ENCODE assay signal across 10 mouse cellular contexts in genomic region chr1:167340910-167341528, GRCm38 (mm10). TPM values are rescaled to one million over a fixed set of nuclear protein-coding genes. Genes with fewer than 3 reads are reported as not detected.
A peak's percentile ranks its signal among the peaks of the same experiment; 100 is the strongest.
DNase-seq lines count a peak whose midpoint lies in the region; ATAC-seq lines count a peak whose summit lies in the region.
"Had no signal": no experiment of that assay in that cellular context is flagged by ENCODE, and none has a peak within 500 bp of the region (broad histone marks: within the 10 kb centered on the region; RNA-seq: fewer than 3 reads in every experiment).

No protein-coding gene starts in this region.

- H3K27me3 ChIP-seq in embryonic facial prominence, embryonic 12.5 days = peaks cover 7% of the 10 kb centered on the region
- peaks cover 44% of the 10 kb centered on the region for H3K27me3 ChIP-seq in embryonic facial prominence, embryonic 10.5 days (replicated peaks; ENCODE audit: low read depth, poor library complexity, severe bottlenecking)
- peaks cover 21% of the 10 kb centered on the region for H3K27me3 ChIP-seq in limb, embryonic 12.5 days
- H3K27me3 ChIP-seq in limb, embryonic 10.5 days (ENCODE audit: low read depth, poor library complexity, severe bottlenecking) = peaks cover 34% of the 10 kb centered on the region
- H3K27me3 ChIP-seq in hindbrain, embryonic 16.5 days (replicated peaks; ENCODE audit: control insufficient read depth, insufficient read depth, low read length) = 0 out of 2 replicates have a peak, but pooled peaks cover 2% of the 10 kb centered on the region
- peaks cover 8% of the 10 kb centered on the region for H3K27me3 ChIP-seq in midbrain, embryonic 13.5 days

- no peak overlapping the region for H3K9ac ChIP-seq in embryonic facial prominence, embryonic 12.5 days
- H3K9ac ChIP-seq in limb, embryonic 12.5 days (replicated peaks) = no peak overlapping the region
- no peak overlapping the region for H3K9ac ChIP-seq in hindbrain, embryonic 16.5 days (ENCODE audit: low read depth, low read length)
- H3K9ac ChIP-seq in midbrain, embryonic 13.5 days (replicated peaks) = no peak overlapping the region

- 85% methylated on average over 3 of the region's 3 CpGs for WGBS in embryonic facial prominence, embryonic 12.5 days
- 90% methylated on average over 3 of the region's 3 CpGs for WGBS in embryonic facial prominence, embryonic 10.5 days
- 94% methylated on average over 3 of the region's 3 CpGs for WGBS in limb, embryonic 12.5 days
- WGBS in limb, embryonic 10.5 days = 89% methylated on average over 3 of the region's 3 CpGs
- WGBS in hindbrain, embryonic 16.5 days = 90% methylated on average over 3 of the region's 3 CpGs
- WGBS in midbrain, embryonic 13.5 days = 91% methylated on average over 3 of the region's 3 CpGs

- 0 out of 2 replicates have a peak, but pooled peaks have one; percentile 6 for ATAC-seq in embryonic facial prominence, embryonic 12.5 days (ENCODE audit: insufficient number of reproducible peaks, insufficient read depth, low FRiP score, low TSS enrichment)
- peak; percentile 26; the same call in 1 of the 2 replicates for ATAC-seq in limb, embryonic 12.5 days (ENCODE audit: insufficient number of reproducible peaks, insufficient read depth, low FRiP score, low TSS enrichment, low read depth)
- peak; percentile 16; the same call in 1 of the 2 replicates for ATAC-seq in hindbrain, embryonic 16.5 days
- peak; percentile 27 for ATAC-seq in midbrain, embryonic 13.5 days

- peak overlapping the region; percentile 81; the same call in 1 of the 2 replicates for H3K4me2 ChIP-seq in embryonic facial prominence, embryonic 12.5 days (replicated peaks)
- peak overlapping the region; percentile 76; the same call in 1 of the 2 replicates for H3K4me2 ChIP-seq in limb, embryonic 12.5 days
- no peak overlapping the region for H3K4me2 ChIP-seq in hindbrain, embryonic 16.5 days (ENCODE audit: low read length)
- H3K4me2 ChIP-seq in midbrain, embryonic 13.5 days (replicated peaks) = no peak overlapping the region

- H3K36me3 ChIP-seq in embryonic facial prominence, embryonic 12.5 days = no peaks in the 10 kb centered on the region
- H3K36me3 ChIP-seq in embryonic facial prominence, embryonic 10.5 days (replicated peaks) = no peaks in the 10 kb centered on the region
- H3K36me3 ChIP-seq in limb, embryonic 12.5 days = no peaks in the 10 kb centered on the region
- no peaks in the 10 kb centered on the region for H3K36me3 ChIP-seq in limb, embryonic 10.5 days
- H3K36me3 ChIP-seq in hindbrain, embryonic 16.5 days (ENCODE audit: control insufficient read depth, insufficient read depth, low read length) = no peaks in the 10 kb centered on the region
- no peaks in the 10 kb centered on the region for H3K36me3 ChIP-seq in midbrain, embryonic 13.5 days

- H3K4me3 ChIP-seq in embryonic facial prominence, embryonic 12.5 days = no peak overlapping the region
- H3K4me3 ChIP-seq in embryonic facial prominence, embryonic 10.5 days = no peak overlapping the region
- H3K4me3 ChIP-seq in limb, embryonic 12.5 days (replicated peaks) = no peak overlapping the region
- no peak overlapping the region for H3K4me3 ChIP-seq in limb, embryonic 10.5 days
- no peak overlapping the region for H3K4me3 ChIP-seq in hindbrain, embryonic 16.5 days (ENCODE audit: low read length)
- H3K4me3 ChIP-seq in midbrain, embryonic 13.5 days (replicated peaks) = no peak overlapping the region

- no peak for DNase-seq in embryonic facial prominence, embryonic 10.5 days (ENCODE audit: low spot score)
- DNase-seq in limb, embryonic 10.5 days (ENCODE audit: low spot score) = no peak
- no peak for DNase-seq in frontal cortex, adult 2 months (ENCODE audit: extremely low spot score in 1 of 2, low spot score in 1 of 2)
- DNase-seq in T-cell, adult 2 months (ENCODE audit: low spot score) = no peak
- DNase-seq: gastrocnemius, postnatal 25 days; kidney, postnatal 36 days had no signal

- no peaks in the 10 kb centered on the region for H3K9me3 ChIP-seq in embryonic facial prominence, embryonic 12.5 days
- no peaks in the 10 kb centered on the region for H3K9me3 ChIP-seq in embryonic facial prominence, embryonic 10.5 days
- H3K9me3 ChIP-seq in limb, embryonic 12.5 days = no peaks in the 10 kb centered on the region
- H3K9me3 ChIP-seq in limb, embryonic 10.5 days (replicated peaks) = no peaks in the 10 kb centered on the region
- no peaks in the 10 kb centered on the region for H3K9me3 ChIP-seq in hindbrain, embryonic 16.5 days (ENCODE audit: control insufficient read depth, low read length)
- H3K9me3 ChIP-seq in midbrain, embryonic 13.5 days = no peaks in the 10 kb centered on the region

- H3K27ac ChIP-seq in embryonic facial prominence, embryonic 12.5 days = no peak overlapping the region
- H3K27ac ChIP-seq in embryonic facial prominence, embryonic 10.5 days (replicated peaks) = no peak overlapping the region
- no peak overlapping the region for H3K27ac ChIP-seq in limb, embryonic 12.5 days
- H3K27ac ChIP-seq in limb, embryonic 10.5 days = no peak overlapping the region
- no peak overlapping the region for H3K27ac ChIP-seq in hindbrain, embryonic 16.5 days (ENCODE audit: low read depth, low read length)
- H3K27ac ChIP-seq in midbrain, embryonic 13.5 days = no peak overlapping the region

- H3K4me1 ChIP-seq in embryonic facial prominence, embryonic 12.5 days = no peaks in the 10 kb centered on the region
- peaks cover 3% of the 10 kb centered on the region; the same call in 1 of the 2 replicates for H3K4me1 ChIP-seq in embryonic facial prominence, embryonic 10.5 days
- H3K4me1 ChIP-seq in limb, embryonic 12.5 days (replicated peaks) = no peaks in the 10 kb centered on the region
- peaks cover 6% of the 10 kb centered on the region for H3K4me1 ChIP-seq in limb, embryonic 10.5 days
- H3K4me1 ChIP-seq in hindbrain, embryonic 16.5 days (ENCODE audit: control insufficient read depth, insufficient read depth, low read depth, low read length) = no peaks in the 10 kb centered on the region
- no peaks in the 10 kb centered on the region for H3K4me1 ChIP-seq in midbrain, embryonic 13.5 days (replicated peaks)

RNA-seq across cellular contexts. Expression of gene Aldh9a1, which starts 8.8 kb away (rescaled TPM):
- polyA plus RNA-seq in embryonic facial prominence, embryonic 12.5 days (2016; fragmentation: Nextera tagmentation; extraction: Ambion mirVana) = 56.1 and 56.6 TPM in 2 replicates
- 53.7 and 56.9 TPM in 2 replicates for polyA plus RNA-seq in embryonic facial prominence, embryonic 10.5 days (2016; fragmentation: Nextera tagmentation; extraction: Ambion mirVana)
- polyA plus RNA-seq in limb, embryonic 12.5 days (2016; fragmentation: Nextera tagmentation; extraction: Ambion mirVana) = 42.3 and 43.9 TPM in 2 replicates
- 41.2 and 43.5 TPM in 2 replicates for polyA plus RNA-seq in limb, embryonic 10.5 days (2016; fragmentation: Nextera tagmentation; extraction: Ambion mirVana)
- polyA plus RNA-seq in hindbrain, embryonic 16.5 days (2015; fragmentation: Nextera tagmentation; extraction: Ambion mirVana) = 43.8 and 43.9 TPM in 2 replicates
- polyA plus RNA-seq in midbrain, embryonic 13.5 days (2015; fragmentation: Nextera tagmentation; extraction: Ambion mirVana) = 27.9 and 28.1 TPM in 2 replicates
- 37.4 and 42.1 TPM in 2 replicates for polyA plus RNA-seq in frontal cortex, adult 2 months (2012; rRNA removed)

RNA-seq across cellular contexts. Expression of gene Tmco1, which starts 32.8 kb away (rescaled TPM):
- 64.6 and 66.3 TPM in 2 replicates for polyA plus RNA-seq in embryonic facial prominence, embryonic 12.5 days (2016; fragmentation: Nextera tagmentation; extraction: Ambion mirVana)
- 65.4 and 65.7 TPM in 2 replicates for polyA plus RNA-seq in embryonic facial prominence, embryonic 10.5 days (2016; fragmentation: Nextera tagmentation; extraction: Ambion mirVana)
- polyA plus RNA-seq in limb, embryonic 12.5 days (2016; fragmentation: Nextera tagmentation; extraction: Ambion mirVana) = 63.5 and 64.4 TPM in 2 replicates
- 60.9 and 64.4 TPM in 2 replicates for polyA plus RNA-seq in limb, embryonic 10.5 days (2016; fragmentation: Nextera tagmentation; extraction: Ambion mirVana)
- polyA plus RNA-seq in hindbrain, embryonic 16.5 days (2015; fragmentation: Nextera tagmentation; extraction: Ambion mirVana) = 72.7 and 85.8 TPM in 2 replicates
- 75.3 and 76.9 TPM in 2 replicates for polyA plus RNA-seq in midbrain, embryonic 13.5 days (2015; fragmentation: Nextera tagmentation; extraction: Ambion mirVana)
- polyA plus RNA-seq in frontal cortex, adult 2 months (2012; rRNA removed) = 64.0 and 68.9 TPM in 2 replicates

RNA-seq across cellular contexts. Expression of gene Mgst3, which starts 52.6 kb away (rescaled TPM):
- 40.1 and 40.8 TPM in 2 replicates for polyA plus RNA-seq in embryonic facial prominence, embryonic 12.5 days (2016; fragmentation: Nextera tagmentation; extraction: Ambion mirVana)
- 52.1 and 53.1 TPM in 2 replicates for polyA plus RNA-seq in embryonic facial prominence, embryonic 10.5 days (2016; fragmentation: Nextera tagmentation; extraction: Ambion mirVana)
- polyA plus RNA-seq in limb, embryonic 12.5 days (2016; fragmentation: Nextera tagmentation; extraction: Ambion mirVana) = 33.8 and 35.5 TPM in 2 replicates
- polyA plus RNA-seq in limb, embryonic 10.5 days (2016; fragmentation: Nextera tagmentation; extraction: Ambion mirVana) = 45.7 and 47.6 TPM in 2 replicates
- polyA plus RNA-seq in hindbrain, embryonic 16.5 days (2015; fragmentation: Nextera tagmentation; extraction: Ambion mirVana) = 202 and 237 TPM in 2 replicates
- polyA plus RNA-seq in midbrain, embryonic 13.5 days (2015; fragmentation: Nextera tagmentation; extraction: Ambion mirVana) = 80.2 and 83.6 TPM in 2 replicates
- 261 and 283 TPM in 2 replicates for polyA plus RNA-seq in frontal cortex, adult 2 months (2012; rRNA removed)

RNA-seq across cellular contexts. Expression of gene Uck2, which starts 55.9 kb away (rescaled TPM):
- 91.9 and 98.2 TPM in 2 replicates for polyA plus RNA-seq in embryonic facial prominence, embryonic 12.5 days (2016; fragmentation: Nextera tagmentation; extraction: Ambion mirVana)
- polyA plus RNA-seq in embryonic facial prominence, embryonic 10.5 days (2016; fragmentation: Nextera tagmentation; extraction: Ambion mirVana) = 120 and 128 TPM in 2 replicates
- polyA plus RNA-seq in limb, embryonic 12.5 days (2016; fragmentation: Nextera tagmentation; extraction: Ambion mirVana) = 119 and 133 TPM in 2 replicates
- polyA plus RNA-seq in limb, embryonic 10.5 days (2016; fragmentation: Nextera tagmentation; extraction: Ambion mirVana) = 138 and 172 TPM in 2 replicates
- polyA plus RNA-seq in hindbrain, embryonic 16.5 days (2015; fragmentation: Nextera tagmentation; extraction: Ambion mirVana) = 43.0 and 45.2 TPM in 2 replicates
- 67.6 and 70.1 TPM in 2 replicates for polyA plus RNA-seq in midbrain, embryonic 13.5 days (2015; fragmentation: Nextera tagmentation; extraction: Ambion mirVana)
- 17.5 and 18.4 TPM in 2 replicates for polyA plus RNA-seq in frontal cortex, adult 2 months (2012; rRNA removed)

Comparison
In these comparisons a context has a peak if more than half of its experiments do, and no peak if none do; other contexts are left out.
1. H3K4me2 ChIP-seq: peak in embryonic facial prominence, embryonic 12.5 days (single experiment) and limb, embryonic 12.5 days (single experiment); none in hindbrain, embryonic 16.5 days (single experiment) and midbrain, embryonic 13.5 days (single experiment).
2. Peak in every context shown above with its lines, with median percentiles within 50 percentile points of each other: ATAC-seq.